Mouse (Mus musculus) olfactory bulb, adult 2 months (tissue): ENCODE results near the gene Rex1bd. TPM values are rescaled to one million over a fixed set of nuclear protein-coding genes. Genes with fewer than 3 reads are reported as not detected.

Source experiments
- H3K27ac ChIP-seq: fragments of 200-500 bp; 2 replicates; pipeline ENCODE4 v1.5.1; 2012; ENCODE audit warnings: low read depth, low read length; ENCODE audit not compliant: insufficient read depth
- H3K4me1 ChIP-seq: fragments of 200-500 bp; 2 replicates; pipeline ENCODE4 v1.6.1; 2012; ENCODE audit warnings: low read length; ENCODE audit not compliant: control insufficient read depth, insufficient read depth
- H3K4me3 ChIP-seq: fragments of 200-500 bp; 2 replicates; pipeline ENCODE4 v1.5.1; 2012; ENCODE audit warnings: mild to moderate bottlenecking, low read depth, low read length, moderate library complexity; ENCODE audit not compliant: insufficient read depth
- CTCF ChIP-seq: fragments of 200-500 bp; IDR thresholded peaks from 2 replicates; pipeline ENCODE4 v1.5.1; 2012; ENCODE audit warnings: low read depth, mild to moderate bottlenecking, low read length, moderate library complexity; ENCODE audit not compliant: insufficient read depth
- POLR2A ChIP-seq: fragments of 200-500 bp; IDR thresholded peaks from 2 replicates; pipeline ENCODE4 v1.6.1; 2012; ENCODE audit warnings: mild to moderate bottlenecking, low read depth, low read length, moderate library complexity; ENCODE audit not compliant: insufficient read depth
- WGBS: fragments of 180-500 bp; shearing (Covaris S2); methylation state at CpG from one replicate; pipeline ENCODE4 v1.1.7; 2018; 5-methylcytosine and 5-hydroxymethylcytosine counted together
- polyA plus RNA-seq: library from polyadenylated mRNA; stranded (reverse); fragments of >200 nt; gene quantifications from 2 replicates; pipeline ENCODE4 v1.2.4, GENCODE M21; 2012; ENCODE audit warnings: low replicate concordance; ENCODE audit not compliant: missing spikeins, insufficient read depth, insufficient read length

Rex1bd gene
- polyA plus RNA-seq, 1 experiment: not detected

- WGBS: 63% methylated on average over 5 of the region's 5 CpGs
- no peak for TF ChIP-seq POLR2A
- TF ChIP-seq CTCF: no peak
- Histone ChIP-seq H3K4me1 (peaks cover 46% of the 10 kb centered on the region), H3K27ac (no peak overlapping the region), H3K4me3 (no peak overlapping the region)
Measured at GRCm38 (mm10) chr8:70507027-70507393, 458 bp upstream of the Rex1bd start.

- H3K27ac ChIP-seq: peak overlapping the region; percentile 49; the same call in 1 of the 2 replicates
- 24% methylated on average over 32 of the region's 32 CpGs for WGBS
- peaks cover 50% of the 10 kb centered on the region for H3K4me1 ChIP-seq
- peak overlapping the region; percentile 82 for H3K4me3 ChIP-seq
- TF ChIP-seq POLR2A: no peak
- TF ChIP-seq CTCF: peak; percentile 15; the same call in 1 of the 2 replicates
Measured at GRCm38 (mm10) chr8:70505698-70506327, 739 bp downstream of the Rex1bd start.

- TF ChIP-seq POLR2A (no peak), CTCF (peak; percentile 73; the same call in 1 of the 2 replicates)
- peaks cover 53% of the 10 kb centered on the region for H3K4me1 ChIP-seq
- H3K4me3 ChIP-seq: no peak overlapping the region
- H3K27ac ChIP-seq: peak overlapping the region; percentile 72
- 43% methylated on average over 3 of the region's 3 CpGs for WGBS
Measured at GRCm38 (mm10) chr8:70504851-70505250, 1.7 kb downstream of the Rex1bd start.

- TF ChIP-seq POLR2A: no peak
- Histone ChIP-seq H3K4me1 (peaks cover 51% of the 10 kb centered on the region), H3K27ac (peak overlapping the region; percentile 72), H3K4me3 (no peak overlapping the region)
- 7% methylated on average over 16 of the region's 16 CpGs for WGBS
Measured at GRCm38 (mm10) chr8:70504291-70504716, 2.2 kb downstream of the Rex1bd start.

GRCm38 (mm10) chr8:70503062-70503750, 3.3 kb downstream of the Rex1bd start:
- TF ChIP-seq CTCF: peak; percentile 95
- TF ChIP-seq POLR2A: no peak
- peaks cover 42% of the 10 kb centered on the region for H3K4me1 ChIP-seq
- no peak overlapping the region for H3K27ac ChIP-seq
- 17% methylated on average over 46 of the region's 46 CpGs for WGBS
- H3K4me3 ChIP-seq: no peak overlapping the region

- peaks cover 42% of the 10 kb centered on the region for H3K4me1 ChIP-seq
- no peak overlapping the region for H3K4me3 ChIP-seq
- no peak for TF ChIP-seq CTCF
- TF ChIP-seq POLR2A: no peak
- H3K27ac ChIP-seq: no peak overlapping the region
- WGBS: 50% methylated on average over 12 of the region's 12 CpGs
Measured at GRCm38 (mm10) chr8:70502540-70502939, 4.0 kb downstream of the Rex1bd start.

GRCm38 (mm10) chr8:70501820-70502529, 4.6 kb downstream of the Rex1bd start:
- H3K4me1 ChIP-seq: peaks cover 42% of the 10 kb centered on the region
- TF ChIP-seq CTCF: no peak
- no peak for TF ChIP-seq POLR2A
- 24% methylated on average over 23 of the region's 23 CpGs for WGBS
- H3K27ac ChIP-seq: no peak overlapping the region
- H3K4me3 ChIP-seq: no peak overlapping the region

GRCm38 (mm10) chr8:70500386-70501301, 5.9 kb downstream of the Rex1bd start:
- no peak overlapping the region for H3K27ac ChIP-seq
- H3K4me1 ChIP-seq: peaks cover 38% of the 10 kb centered on the region
- WGBS: 16% methylated on average over 39 of the region's 39 CpGs
- H3K4me3 ChIP-seq: no peak overlapping the region
- TF ChIP-seq CTCF (no peak), POLR2A (no peak)
